Mouse (Mus musculus) hindbrain, embryonic 15.5 days (tissue): ENCODE measurements around the gene Gm5726. TPM values are rescaled to one million over a fixed set of nuclear protein-coding genes. Genes with fewer than 3 reads are reported as not detected.
"Not testable (repeated sequence)": the region's sequence is repeated elsewhere in the genome, so short reads cannot be mapped to it uniquely, and the experiment has no call there.

Source experiments
- ATAC-seq: fragments of 200-750 bp; cut with Nextera tagmentation; 2 replicates; pipeline ENCODE4 v1.8.0; 2017; ENCODE audit warnings: low read depth, moderate number of reproducible peaks, moderate TSS enrichment; ENCODE audit not compliant: low FRiP score
- H3K27ac ChIP-seq: fragments of 300-500 bp; sonication (generic); replicated peaks from 2 replicates; pipeline ENCODE4 v1.5.1; 2015; ENCODE audit warnings: mild to moderate bottlenecking, inconsistent platforms
- H3K27me3 ChIP-seq: fragments of 300-500 bp; sonication (generic); 2 replicates; pipeline ENCODE4 v1.6.1; 2015; ENCODE audit warnings: control low read depth, inconsistent platforms
- H3K36me3 ChIP-seq: fragments of 300-500 bp; sonication (generic); 2 replicates; pipeline ENCODE4 v1.6.1; 2015; ENCODE audit warnings: control low read depth, inconsistent platforms
- H3K4me1 ChIP-seq: fragments of 300-500 bp; sonication (generic); replicated peaks from 2 replicates; pipeline ENCODE4 v1.6.1; 2015; ENCODE audit warnings: control low read depth, inconsistent platforms
- H3K4me2 ChIP-seq: fragments of 300-500 bp; sonication (generic); 2 replicates; pipeline ENCODE4 v1.6.1; 2015; ENCODE audit warnings: moderate library complexity, mild to moderate bottlenecking, inconsistent platforms
- H3K4me3 ChIP-seq: fragments of 300-500 bp; sonication (generic); 2 replicates; pipeline ENCODE4 v1.5.1; 2015; ENCODE audit warnings: mild to moderate bottlenecking, inconsistent platforms
- H3K9ac ChIP-seq: fragments of 300-500 bp; sonication (generic); 2 replicates; pipeline ENCODE4 v1.6.1; 2015; ENCODE audit warnings: inconsistent platforms
- H3K9me3 ChIP-seq: fragments of 300-500 bp; sonication (generic); 2 replicates; pipeline ENCODE4 v1.6.1; 2016; ENCODE audit warnings: control low read depth, inconsistent platforms
- WGBS: fragments of 180-500 bp; shearing (Covaris S2); methylation state at CpG from one replicate; pipeline ENCODE4 v1.1.7; 2015; 5-methylcytosine and 5-hydroxymethylcytosine counted together
- polyA plus RNA-seq: library from polyadenylated mRNA; unstranded; fragments of >200 nt; fragmentation: Nextera tagmentation; extraction: Ambion mirVana; gene quantifications from 2 replicates; pipeline ENCODE4 v1.2.1, GENCODE M21; 2015

Gene Gm5726
- polyA plus RNA-seq: not detected in 2 replicates

GRCm38 (mm10) chr7:20545657-20546056 is at the start of gene Gm5726:
TSS of gene Gm5726 (minus strand) at chr7:20545757.
- not testable (repeated sequence) for H3K27me3 ChIP-seq, H3K36me3 ChIP-seq, H3K9me3 ChIP-seq, ATAC-seq, H3K4me1 ChIP-seq, H3K4me3 ChIP-seq, H3K4me2 ChIP-seq, H3K9ac ChIP-seq, H3K27ac ChIP-seq
- WGBS: no CpG with 5 or more reads among the region's 1 CpGs

DNA sequence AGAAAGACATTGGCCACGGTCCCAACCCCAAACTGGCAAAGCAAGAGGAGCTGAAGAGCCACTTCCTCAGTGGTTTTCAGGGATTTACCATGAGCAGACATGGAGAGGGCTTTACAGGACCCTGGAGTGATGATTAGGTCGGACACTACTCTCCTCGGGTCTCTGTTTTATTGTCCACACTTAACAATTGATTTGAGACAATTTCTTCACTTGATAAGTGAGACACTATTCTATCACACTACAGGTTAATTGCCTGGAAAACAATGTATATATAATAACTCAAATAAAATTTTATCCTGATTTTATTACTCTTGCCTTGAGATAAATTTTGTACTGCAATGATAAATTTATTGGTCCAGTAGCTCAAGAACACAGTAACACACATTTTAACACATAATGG is 30.6 kb upstream of the Gm5726 start, which contains the start of gene Gm4141:
Gm4141 (minus strand) TSS at position 101 of the 400 bp plus-strand sequence.
- not testable (repeated sequence) for H3K9ac ChIP-seq, H3K36me3 ChIP-seq, H3K4me1 ChIP-seq, H3K9me3 ChIP-seq, H3K27ac ChIP-seq, H3K4me3 ChIP-seq, ATAC-seq, H3K27me3 ChIP-seq, H3K4me2 ChIP-seq
- WGBS: no CpG with 5 or more reads among the region's 3 CpGs

DNA sequence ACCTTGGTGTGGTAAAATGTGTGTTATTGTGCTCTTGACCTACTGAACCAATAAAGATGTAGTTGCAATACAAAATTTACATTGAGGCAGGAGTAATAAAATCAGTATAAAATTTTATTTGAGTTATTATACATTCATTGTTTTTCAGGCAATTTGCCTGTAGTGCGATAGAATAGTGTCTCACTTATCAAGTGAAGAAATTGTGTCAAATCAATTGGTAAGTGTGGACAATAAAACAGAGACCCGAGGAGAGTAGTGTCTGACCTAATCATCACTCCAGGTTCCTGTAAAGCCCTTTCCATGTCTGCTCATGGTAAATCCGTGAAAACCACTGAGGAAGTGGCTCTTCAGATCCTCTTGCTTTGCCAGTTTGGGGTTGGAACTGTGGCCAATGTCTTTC is 12.0 kb downstream of the Gm5726 start, which contains the start of gene Vmn1r104:
Vmn1r104 (plus strand) TSS at position 301 of the 400 bp plus-strand sequence.
- not testable (repeated sequence) for H3K9me3 ChIP-seq, H3K4me1 ChIP-seq, H3K9ac ChIP-seq, H3K36me3 ChIP-seq, H3K4me2 ChIP-seq, ATAC-seq, H3K27me3 ChIP-seq, H3K27ac ChIP-seq, H3K4me3 ChIP-seq
- no CpG with 5 or more reads among the region's 3 CpGs for WGBS

- H3K36me3 ChIP-seq, H3K4me1 ChIP-seq, H3K4me2 ChIP-seq, H3K9me3 ChIP-seq, H3K27me3 ChIP-seq, ATAC-seq, H3K4me3 ChIP-seq, H3K27ac ChIP-seq, H3K9ac ChIP-seq: not testable (repeated sequence)
- no CpG with 5 or more reads among the region's 3 CpGs for WGBS
These were observed 35.1 kb downstream of the Gm5726 start, which contains the start of gene Vmn1r103 for GRCm38 (mm10) chr7:20510434-20510833. TSS of gene Vmn1r103 (minus strand) at chr7:20510534.

Other genes starting within 250 kb of the Gm5726 start
- not detected in 2 replicates for gene Gm4133, start 211.7 kb downstream of the Gm5726 start, polyA plus RNA-seq
- gene Gm5728, start 170.3 kb downstream of the Gm5726 start, polyA plus RNA-seq: not detected in 2 replicates
- gene Vmn1r100, start 127.8 kb downstream of the Gm5726 start, polyA plus RNA-seq: not detected in 2 replicates
- gene Vmn1r101, start 103.2 kb downstream of the Gm5726 start, polyA plus RNA-seq: not detected in 2 replicates
- not detected in 2 replicates for gene Gm10670, start 70.8 kb downstream of the Gm5726 start, polyA plus RNA-seq
- not detected in 2 replicates for gene Vmn1r103, start 35.2 kb downstream of the Gm5726 start, polyA plus RNA-seq
- gene Vmn1r104, start 11.9 kb downstream of the Gm5726 start, polyA plus RNA-seq: not detected in 2 replicates
- gene Gm4141, start 30.5 kb upstream of the Gm5726 start, polyA plus RNA-seq: not detected in 2 replicates
- gene Gm4513, start 53.3 kb upstream of the Gm5726 start, polyA plus RNA-seq: not detected in 2 replicates
- gene Vmn1r107, start 123.2 kb upstream of the Gm5726 start, polyA plus RNA-seq: not detected in 2 replicates
- gene Vmn1r111, start 157.5 kb upstream of the Gm5726 start, polyA plus RNA-seq: not detected in 2 replicates
- not detected in 2 replicates for gene Gm10668, start 184.9 kb upstream of the Gm5726 start, polyA plus RNA-seq
- not detected in 2 replicates for gene Vmn1r112, start 225.4 kb upstream of the Gm5726 start, polyA plus RNA-seq
- gene Vmn1r113, start 241.5 kb upstream of the Gm5726 start, polyA plus RNA-seq: not detected in 2 replicates